Mouse (Mus musculus) E14TG2a.4 (cell line): ENCODE measurements at regions not wholly inside any gene's neighbourhood (a gene's known extent, or its start where the extent isn't known, plus 50 kb on each side); places are given as distances from the start of the nearest gene placed in this dataset.

ENCODE experiments used
- CTCF ChIP-seq: conservative IDR thresholded peaks from 2 replicates; pipeline ENCODE4 v1.5.1; 2014; ENCODE audit warnings: low read length
- NANOG ChIP-seq: IDR thresholded peaks from 2 replicates; pipeline ENCODE4 v1.6.1; 2014; ENCODE audit warnings: borderline replicate concordance, low read length, mixed read lengths

DNA sequence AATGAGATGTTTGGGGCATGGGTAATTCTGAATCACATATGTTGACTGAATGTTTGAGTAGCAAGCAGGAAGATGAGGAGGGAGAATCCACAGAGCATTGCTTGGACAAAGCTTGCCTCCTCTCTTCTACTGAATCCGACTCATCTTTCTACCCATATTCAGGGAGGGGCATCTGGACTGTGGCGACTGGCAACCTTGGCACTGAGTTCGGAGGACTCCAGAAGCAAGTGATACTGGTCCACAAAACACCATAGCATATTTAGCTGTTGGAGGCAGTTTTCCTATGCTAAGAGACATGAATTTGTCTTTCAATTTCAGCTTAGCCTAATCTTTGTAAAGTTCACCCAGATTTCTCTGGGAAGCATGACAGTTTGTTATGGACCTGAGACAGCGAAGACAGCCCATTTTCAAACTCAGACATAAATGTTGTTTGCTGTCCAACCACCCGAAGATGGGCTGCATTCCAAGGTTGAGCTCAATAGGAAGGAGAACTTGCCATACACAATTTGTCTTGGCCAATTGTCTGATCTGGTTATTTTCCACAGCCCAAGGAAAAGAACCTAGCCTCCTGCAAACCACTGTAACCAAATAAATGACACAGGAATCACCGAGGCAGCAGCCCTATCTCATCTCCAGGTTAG lies 224.0 kb upstream of the Pld5 start:
- TF ChIP-seq CTCF (no peak), NANOG (no peak)
